Mouse (Mus musculus): ENCODE results near the gene Setd3. TPM values are rescaled to one million over a fixed set of nuclear protein-coding genes. Genes with fewer than 3 reads are reported as not detected.

Gene Setd3
- total and polyA plus RNA-seq, 2 experiments from 2014 or later, result 102 to 124 TPM

DNA sequence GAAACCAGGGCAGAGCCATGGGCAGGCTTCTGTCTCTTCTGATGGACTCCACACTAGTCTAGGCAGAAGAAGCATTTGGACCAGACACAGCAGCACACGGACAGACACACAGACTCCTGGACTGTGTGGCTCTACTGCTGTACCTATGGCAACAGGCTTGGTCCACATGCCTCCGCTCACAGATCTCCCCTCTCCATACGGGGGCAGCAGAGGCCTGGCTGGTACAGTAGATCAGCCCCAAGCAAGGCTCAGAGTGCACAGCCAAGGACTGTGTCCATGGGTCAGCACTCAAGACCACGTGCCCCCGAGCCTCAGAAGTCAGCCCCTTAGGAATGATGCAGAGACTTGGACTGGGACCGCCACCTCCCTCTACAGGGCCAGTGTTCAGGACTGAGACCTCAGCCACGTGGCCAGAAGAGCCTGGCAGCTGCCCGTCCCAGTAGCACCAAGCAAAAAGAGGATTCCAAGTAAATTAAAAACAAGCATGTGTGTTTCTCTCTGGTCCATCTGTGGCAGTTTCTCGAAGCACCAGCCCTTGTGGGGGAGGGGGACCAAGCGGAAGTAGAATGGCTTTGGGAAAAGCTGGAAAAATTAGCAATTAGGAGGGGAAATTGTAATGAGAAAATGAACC, 100.9 kb downstream of the Setd3 start:
- Histone ChIP-seq H3K4me2 (ENCODE audit: low read depth) (no peak overlapping the region), H3K27ac (ENCODE audit: low read depth, low read length) (peak overlapping the region; percentile 69), H3K9ac (no peak overlapping the region), H3K4me3 (ENCODE audit: low read depth, low read length) (no peak overlapping the region), H3K36me3 (ENCODE audit: insufficient read depth) (no peaks in the 10 kb centered on the region), H3K27me3 (ENCODE audit: insufficient read depth, low read length) (no peaks in the 10 kb centered on the region), H3K4me1 (ENCODE audit: insufficient read depth) (peaks cover 11% of the 10 kb centered on the region; the same call in 1 of the 2 replicates), H3K9me3 (ENCODE audit: low read length) (no peaks in the 10 kb centered on the region)
- DNase-seq (peak; percentile 71), ATAC-seq (peak; percentile 80)
- peak; percentile 21; the same call in 1 of the 2 replicates for TF ChIP-seq CTCF (IDR thresholded peaks at IDR 0.05; ENCODE audit: low read depth)
- WGBS, result 49% methylated on average over 10 of the region's 10 CpGs

DNA sequence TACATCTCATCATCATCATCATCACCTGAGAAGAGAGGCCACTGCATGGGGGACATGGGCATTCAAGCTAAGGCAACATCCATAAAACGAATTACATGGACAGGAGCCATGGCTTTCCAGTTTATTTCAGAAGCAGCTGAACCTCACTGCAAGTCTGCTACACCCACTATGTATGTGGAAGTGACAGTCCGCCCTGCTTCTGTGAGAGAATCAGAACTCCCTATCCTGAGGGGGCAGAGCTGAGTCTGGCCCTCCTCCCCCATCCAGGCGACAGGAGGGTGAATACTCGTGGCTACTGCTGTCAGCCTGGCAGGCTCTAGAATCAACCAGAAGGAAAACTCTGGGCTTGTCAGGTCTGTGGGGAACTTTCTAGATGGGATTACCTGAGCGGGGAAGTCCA, 106.2 kb downstream of the Setd3 start:
- DNase-seq (no peak), ATAC-seq (no peak)
- 64% methylated on average over 5 of the region's 5 CpGs for WGBS
- no peak overlapping the region for H3K9ac ChIP-seq
- 0 out of 2 replicates have a peak, but pooled peaks cover under 1% of the 10 kb centered on the region for H3K4me1 ChIP-seq (ENCODE audit: insufficient read depth)
- H3K27me3 ChIP-seq (ENCODE audit: insufficient read depth, low read length), result no peaks in the 10 kb centered on the region
- TF ChIP-seq CTCF (IDR thresholded peaks at IDR 0.05; ENCODE audit: low read depth), result no peak
- H3K4me2 ChIP-seq (ENCODE audit: low read depth), result no peak overlapping the region
- H3K9me3 ChIP-seq (ENCODE audit: low read length), result no peaks in the 10 kb centered on the region
- H3K27ac ChIP-seq (ENCODE audit: low read depth, low read length), result no peak overlapping the region
- H3K36me3 ChIP-seq (ENCODE audit: insufficient read depth), result no peaks in the 10 kb centered on the region
- no peak overlapping the region for H3K4me3 ChIP-seq (ENCODE audit: low read depth, low read length)

DNA sequence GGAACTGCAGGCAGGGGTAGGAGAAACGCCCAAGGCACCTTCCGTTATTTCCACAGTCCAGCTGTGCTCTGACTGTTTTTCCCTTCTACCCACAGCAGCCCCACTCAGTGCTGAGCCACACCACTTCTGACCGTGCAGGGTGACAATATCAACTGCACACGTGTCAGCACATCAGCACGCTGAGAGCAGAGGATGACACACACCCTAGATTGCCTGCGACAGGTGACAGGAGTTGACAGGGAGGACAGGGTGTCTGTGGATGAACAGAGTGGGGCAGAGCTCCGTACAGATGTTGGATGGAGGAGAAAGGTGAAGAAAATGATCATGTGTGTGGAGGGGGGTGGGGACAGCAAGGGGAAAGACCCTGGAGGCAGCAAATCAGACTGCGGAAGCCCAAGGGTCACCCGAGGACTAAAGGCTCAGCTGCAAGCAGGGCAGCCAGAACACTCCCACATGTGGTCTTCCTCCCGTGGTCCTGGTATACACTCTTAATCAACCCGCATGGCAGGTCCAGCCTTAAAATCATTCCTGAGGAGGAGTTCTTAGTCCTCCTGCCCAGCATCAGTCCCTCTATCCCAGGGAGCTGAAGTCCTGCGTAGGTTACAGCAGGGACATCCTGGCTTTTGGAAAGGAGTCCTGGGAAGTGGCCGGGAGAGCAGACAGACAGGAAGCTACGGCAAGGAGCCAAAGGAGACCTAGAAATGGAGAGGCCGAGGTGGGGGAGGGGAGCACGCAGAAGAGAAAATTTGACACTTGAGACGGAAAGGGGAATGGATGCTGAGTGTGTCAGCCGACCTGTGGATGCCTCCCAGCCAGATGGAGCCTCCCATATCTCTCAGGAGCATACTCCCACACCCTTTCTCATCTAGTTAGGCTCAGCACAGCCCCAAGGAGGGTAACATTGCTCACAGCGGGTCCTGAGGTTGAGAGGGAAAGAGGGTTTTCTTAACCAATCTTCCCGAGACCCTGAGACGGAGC, 108.1 kb downstream of the Setd3 start:
- no peak for TF ChIP-seq CTCF (IDR thresholded peaks at IDR 0.05; ENCODE audit: low read depth)
- no peak overlapping the region for H3K4me2 ChIP-seq (ENCODE audit: low read depth)
- H3K9me3 ChIP-seq (ENCODE audit: low read length), result no peaks in the 10 kb centered on the region
- no peak for ATAC-seq
- H3K36me3 ChIP-seq (ENCODE audit: insufficient read depth), result no peaks in the 10 kb centered on the region
- WGBS, result 71% methylated on average over 21 of the region's 21 CpGs
- H3K9ac ChIP-seq, result no peak overlapping the region
- H3K27me3 ChIP-seq (ENCODE audit: insufficient read depth, low read length), result no peaks in the 10 kb centered on the region
- DNase-seq, result no peak
- H3K4me1 ChIP-seq (ENCODE audit: insufficient read depth), result no peaks in the 10 kb centered on the region
- H3K4me3 ChIP-seq (ENCODE audit: low read depth, low read length), result no peak overlapping the region
- H3K27ac ChIP-seq (ENCODE audit: low read depth, low read length), result no peak overlapping the region

DNA sequence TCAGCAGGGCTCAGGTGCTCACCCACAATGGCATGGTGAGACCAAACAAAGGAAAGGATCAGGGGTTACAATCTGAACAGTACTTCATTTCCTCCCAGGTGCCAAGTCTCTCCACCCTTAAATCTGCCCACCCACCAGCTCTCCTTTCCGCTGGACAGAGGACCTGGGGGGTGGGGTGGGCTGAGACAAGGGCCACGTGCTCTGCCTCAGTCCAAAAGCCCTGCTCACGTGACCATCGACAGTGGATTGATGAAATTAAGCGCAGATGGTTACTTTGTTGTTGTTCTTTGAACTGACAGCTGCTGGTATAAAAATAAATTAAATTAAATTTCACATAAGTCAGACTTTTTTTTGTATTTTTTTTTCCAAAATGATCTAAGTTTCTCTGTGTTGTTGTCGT, 109.6 kb downstream of the Setd3 start:
- H3K9ac ChIP-seq, result no peak overlapping the region
- H3K9me3 ChIP-seq (ENCODE audit: low read length), result no peaks in the 10 kb centered on the region
- no peaks in the 10 kb centered on the region for H3K36me3 ChIP-seq (ENCODE audit: insufficient read depth)
- DNase-seq, result no peak
- no peak overlapping the region for H3K4me3 ChIP-seq (ENCODE audit: low read depth, low read length)
- no peaks in the 10 kb centered on the region for H3K4me1 ChIP-seq (ENCODE audit: insufficient read depth)
- H3K4me2 ChIP-seq (ENCODE audit: low read depth), result no peak overlapping the region
- H3K27ac ChIP-seq (ENCODE audit: low read depth, low read length), result no peak overlapping the region
- no peak for TF ChIP-seq CTCF (IDR thresholded peaks at IDR 0.05; ENCODE audit: low read depth)
- no peaks in the 10 kb centered on the region for H3K27me3 ChIP-seq (ENCODE audit: insufficient read depth, low read length)
- WGBS, result 54% methylated on average over 6 of the region's 6 CpGs
- ATAC-seq, result no peak

DNA sequence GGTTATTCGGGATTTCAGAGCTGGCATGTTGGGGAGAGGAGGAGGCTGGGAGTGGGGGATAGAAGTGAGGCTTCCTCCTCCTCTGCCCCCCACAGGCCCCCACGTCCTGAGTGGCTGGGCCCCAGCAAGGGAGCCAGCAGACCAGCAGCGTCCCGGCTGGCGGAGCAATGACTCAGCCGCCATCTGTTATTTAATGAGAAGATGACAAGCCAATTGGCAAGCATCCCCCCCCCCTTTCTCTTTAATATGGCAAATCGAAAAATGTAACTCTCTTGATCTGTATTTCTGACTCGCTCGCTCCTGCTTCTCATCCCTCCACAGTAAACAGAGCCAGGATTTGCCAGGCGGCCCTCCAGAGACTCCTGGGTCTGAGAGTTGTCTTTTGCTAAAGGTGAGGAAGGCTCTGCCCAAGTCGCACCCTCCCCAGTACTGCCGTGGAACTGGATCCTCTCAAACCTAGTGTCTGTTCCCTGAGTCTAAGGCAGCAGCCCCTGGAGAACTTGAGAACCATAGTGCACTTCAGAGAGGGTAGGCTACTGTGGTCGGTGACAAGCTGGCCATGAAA, 111.2 kb downstream of the Setd3 start:
- Histone ChIP-seq H3K27me3 (ENCODE audit: insufficient read depth, low read length) (no peaks in the 10 kb centered on the region), H3K4me3 (ENCODE audit: low read depth, low read length) (no peak overlapping the region), H3K9ac (no peak overlapping the region), H3K4me1 (ENCODE audit: insufficient read depth) (no peaks in the 10 kb centered on the region), H3K36me3 (ENCODE audit: insufficient read depth) (no peaks in the 10 kb centered on the region), H3K27ac (ENCODE audit: low read depth, low read length) (0 out of 2 replicates have a peak overlapping the region, but pooled peaks have one; percentile 40), H3K4me2 (ENCODE audit: low read depth) (no peak overlapping the region), H3K9me3 (ENCODE audit: low read length) (no peaks in the 10 kb centered on the region)
- no peak for TF ChIP-seq CTCF (IDR thresholded peaks at IDR 0.05; ENCODE audit: low read depth)
- ATAC-seq, result peak; percentile 43
- 58% methylated on average over 13 of the region's 13 CpGs for WGBS
- DNase-seq, result peak; percentile 68

DNA sequence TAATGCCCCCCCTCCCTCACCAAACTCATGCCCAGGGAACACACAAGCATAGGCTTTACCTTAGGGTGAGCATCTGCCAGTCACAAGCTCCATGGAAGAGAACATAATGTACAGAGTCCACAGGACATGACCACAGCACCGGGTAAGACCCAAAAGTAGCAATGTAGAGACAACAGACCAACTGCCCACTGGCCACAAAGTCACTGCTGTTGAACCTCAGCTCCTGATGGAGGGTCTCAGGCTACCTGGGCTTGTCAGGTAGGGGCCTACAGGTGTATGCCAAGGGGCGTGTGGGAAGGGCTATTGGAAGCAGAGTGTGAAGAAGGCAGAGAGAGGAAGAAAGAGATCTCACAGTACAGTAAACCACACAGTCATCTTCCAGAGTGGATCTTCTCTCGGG, 111.9 kb downstream of the Setd3 start:
- no peak overlapping the region for H3K27ac ChIP-seq (ENCODE audit: low read depth, low read length)
- no peak for TF ChIP-seq CTCF (IDR thresholded peaks at IDR 0.05; ENCODE audit: low read depth)
- DNase-seq (no peak), ATAC-seq (no peak)
- H3K4me2 ChIP-seq (ENCODE audit: low read depth), result no peak overlapping the region
- H3K9ac ChIP-seq, result no peak overlapping the region
- no peaks in the 10 kb centered on the region for H3K4me1 ChIP-seq (ENCODE audit: insufficient read depth)
- H3K36me3 ChIP-seq (ENCODE audit: insufficient read depth), result no peaks in the 10 kb centered on the region
- 89% methylated on average over 3 of the region's 3 CpGs for WGBS
- no peaks in the 10 kb centered on the region for H3K27me3 ChIP-seq (ENCODE audit: insufficient read depth, low read length)
- no peak overlapping the region for H3K4me3 ChIP-seq (ENCODE audit: low read depth, low read length)
- H3K9me3 ChIP-seq (ENCODE audit: low read length), result no peaks in the 10 kb centered on the region

Data from forebrain, postnatal 0 days (tissue).